Mouse (Mus musculus) embryonic fibroblast, embryonic 13.5 days (primary cell): Measurements from ENCODE around the gene Ccdc63. TPM values are rescaled to one million over a fixed set of nuclear protein-coding genes. Genes with fewer than 3 reads are reported as not detected.

Experiments
- H3K27ac ChIP-seq: 2 replicates; pipeline ENCODE4 v1.5.1; 2012; ENCODE audit warnings: low read length, control low read depth, inconsistent platforms; ENCODE audit not compliant: insufficient read depth
- H3K4me1 ChIP-seq: 2 replicates; pipeline ENCODE4 v1.6.1; 2011; ENCODE audit warnings: low read length; ENCODE audit not compliant: control insufficient read depth, insufficient read depth
- H3K4me3 ChIP-seq: 2 replicates; pipeline ENCODE4 v1.5.1; 2011; ENCODE audit warnings: mild to moderate bottlenecking, control low read depth, low read length; ENCODE audit not compliant: insufficient read depth
- CTCF ChIP-seq: IDR thresholded peaks from 2 replicates; pipeline ENCODE4 v1.5.1; 2011; ENCODE audit warnings: mild to moderate bottlenecking, control low read depth, low read length, moderate library complexity, borderline replicate concordance; ENCODE audit not compliant: insufficient read depth
- POLR2A ChIP-seq: IDR thresholded peaks from 2 replicates; pipeline ENCODE4 v1.6.1; 2011; ENCODE audit warnings: low read depth, mild to moderate bottlenecking, control low read depth, low read length, moderate library complexity
- polyA plus RNA-seq: library from polyadenylated mRNA; stranded (reverse); fragments of >200 nt; gene quantifications from 2 replicates; pipeline ENCODE4 v1.2.4, GENCODE M21; 2011; ENCODE audit warnings: low read depth; ENCODE audit not compliant: missing spikeins, insufficient read length

Gene Ccdc63
- polyA plus RNA-seq, 1 experiment = not detected

GRCm38 (mm10) chr5:122086121-122086520 is 54.5 kb downstream of the Ccdc63 start:
- Histone ChIP-seq H3K4me1 (no peaks in the 10 kb centered on the region), H3K4me3 (no peak overlapping the region), H3K27ac (no peak overlapping the region)
- no peak for TF ChIP-seq POLR2A
- no peak for TF ChIP-seq CTCF

- H3K4me3 ChIP-seq = no peak overlapping the region
- no peak overlapping the region for H3K27ac ChIP-seq
- no peaks in the 10 kb centered on the region for H3K4me1 ChIP-seq
- TF ChIP-seq POLR2A (no peak), CTCF (no peak)
Observed at GRCm38 (mm10) chr5:122085291-122085690, 55.3 kb downstream of the Ccdc63 start.

- no peak for TF ChIP-seq CTCF
- no peak for TF ChIP-seq POLR2A
- Histone ChIP-seq H3K4me1 (no peaks in the 10 kb centered on the region), H3K27ac (no peak overlapping the region), H3K4me3 (no peak overlapping the region)
Observed at GRCm38 (mm10) chr5:122084470-122084869, 56.2 kb downstream of the Ccdc63 start.

- Histone ChIP-seq H3K4me1 (no peaks in the 10 kb centered on the region), H3K27ac (no peak overlapping the region), H3K4me3 (no peak overlapping the region)
- TF ChIP-seq POLR2A (no peak), CTCF (no peak)
Observed at GRCm38 (mm10) chr5:122083282-122083681, 57.3 kb downstream of the Ccdc63 start.

- no peak overlapping the region for H3K27ac ChIP-seq
- H3K4me1 ChIP-seq = no peaks in the 10 kb centered on the region
- H3K4me3 ChIP-seq = no peak overlapping the region
- TF ChIP-seq CTCF = no peak
Observed at GRCm38 (mm10) chr5:122081471-122081870, 59.2 kb downstream of the Ccdc63 start.

GRCm38 (mm10) chr5:122080930-122081329 is 59.7 kb downstream of the Ccdc63 start:
- H3K27ac ChIP-seq = no peak overlapping the region

GRCm38 (mm10) chr5:122079796-122080195 is 60.8 kb downstream of the Ccdc63 start:
- H3K27ac ChIP-seq = no peak overlapping the region
- TF ChIP-seq CTCF = peak; percentile 57
- no peak for TF ChIP-seq POLR2A
- H3K4me3 ChIP-seq = no peak overlapping the region
- H3K4me1 ChIP-seq = no peaks in the 10 kb centered on the region

More at GRCm38 (mm10) chr5:122080930-122081329, 59.7 kb downstream of the Ccdc63 start:
- Histone ChIP-seq H3K4me3 (no peak overlapping the region), H3K4me1 (no peaks in the 10 kb centered on the region)
- TF ChIP-seq CTCF (no peak), POLR2A (no peak)

GRCm38 (mm10) chr5:122077244-122077643 is 63.4 kb downstream of the Ccdc63 start:
- H3K27ac ChIP-seq = no peak overlapping the region
- no peaks in the 10 kb centered on the region for H3K4me1 ChIP-seq
- H3K4me3 ChIP-seq = no peak overlapping the region
- TF ChIP-seq CTCF = no peak
- no peak for TF ChIP-seq POLR2A

GRCm38 (mm10) chr5:122075736-122076135 is 64.9 kb downstream of the Ccdc63 start:
- Histone ChIP-seq H3K4me3 (no peak overlapping the region), H3K4me1 (no peaks in the 10 kb centered on the region)
- no peak for TF ChIP-seq CTCF
- TF ChIP-seq POLR2A = no peak

GRCm38 (mm10) chr5:122071997-122072396 is 68.6 kb downstream of the Ccdc63 start:
- Histone ChIP-seq H3K27ac (no peak overlapping the region), H3K4me3 (no peak overlapping the region), H3K4me1 (no peaks in the 10 kb centered on the region)
- no peak for TF ChIP-seq CTCF
- no peak for TF ChIP-seq POLR2A

More at GRCm38 (mm10) chr5:122075736-122076135, 64.9 kb downstream of the Ccdc63 start:
- no peak overlapping the region for H3K27ac ChIP-seq

GRCm38 (mm10) chr5:122070963-122071800 is 69.4 kb downstream of the Ccdc63 start:
- TF ChIP-seq CTCF = no peak
- no peak for TF ChIP-seq POLR2A
- Histone ChIP-seq H3K4me3 (no peak overlapping the region), H3K27ac (no peak overlapping the region), H3K4me1 (no peaks in the 10 kb centered on the region)

- H3K27ac ChIP-seq = no peak overlapping the region
- H3K4me1 ChIP-seq = no peaks in the 10 kb centered on the region
- no peak overlapping the region for H3K4me3 ChIP-seq
- no peak for TF ChIP-seq CTCF
Observed at GRCm38 (mm10) chr5:122068563-122068962, 72.1 kb downstream of the Ccdc63 start.
